Mouse (Mus musculus) limb, embryonic 14.5 days (tissue): ENCODE results near the gene Phf21a. TPM values are rescaled to one million over a fixed set of nuclear protein-coding genes. Genes with fewer than 3 reads are reported as not detected.

ENCODE experiments used
- ATAC-seq: fragments of 200-750 bp; cut with Nextera tagmentation; 2 replicates; pipeline ENCODE4 v1.8.0; 2017; ENCODE audit warnings: low read depth, moderate number of reproducible peaks, moderate TSS enrichment; ENCODE audit not compliant: low FRiP score
- DNase-seq: peaks from one replicate; pipeline ENCODE4 v3.0.0-alpha.2; 2015; ENCODE audit warnings: low spot score
- H3K27ac ChIP-seq: fragments of 300-500 bp; sonication (generic); replicated peaks from 2 replicates; pipeline ENCODE4 v1.5.1; 2014; ENCODE audit warnings: low read depth, mild to moderate bottlenecking, low read length, moderate library complexity, mixed read lengths
- H3K27me3 ChIP-seq: fragments of 300-500 bp; sonication (generic); 2 replicates; pipeline ENCODE4 v1.6.1; 2014; ENCODE audit warnings: low read length, mixed read lengths; ENCODE audit not compliant: control insufficient read depth, insufficient read depth
- H3K36me3 ChIP-seq: fragments of 300-500 bp; sonication (generic); 2 replicates; pipeline ENCODE4 v1.6.1; 2014; ENCODE audit warnings: mild to moderate bottlenecking, low read length, moderate library complexity, mixed read lengths; ENCODE audit not compliant: control insufficient read depth, insufficient read depth
- H3K4me1 ChIP-seq: fragments of 300-500 bp; sonication (generic); 2 replicates; pipeline ENCODE4 v1.6.1; 2014; ENCODE audit warnings: antibody characterized with exemption, low read length, mixed read lengths; ENCODE audit not compliant: control insufficient read depth, insufficient read depth
- H3K4me2 ChIP-seq: fragments of 300-500 bp; sonication (generic); replicated peaks from 2 replicates; pipeline ENCODE4 v1.6.1; 2014; ENCODE audit warnings: low read depth, mild to moderate bottlenecking, low read length, moderate library complexity; ENCODE audit not compliant: severe bottlenecking
- H3K4me3 ChIP-seq: fragments of 300-500 bp; sonication (generic); replicated peaks from 2 replicates; pipeline ENCODE4 v1.5.1; 2014; ENCODE audit warnings: low read length
- H3K9ac ChIP-seq: fragments of 300-500 bp; sonication (generic); 2 replicates; pipeline ENCODE4 v1.6.1; 2014; ENCODE audit warnings: mild to moderate bottlenecking, low read depth, low read length, moderate library complexity; ENCODE audit not compliant: severe bottlenecking
- H3K9me3 ChIP-seq: fragments of 300-500 bp; sonication (generic); 2 replicates; pipeline ENCODE4 v1.6.1; 2016; ENCODE audit warnings: low read length; ENCODE audit not compliant: control insufficient read depth
- POLR2A ChIP-seq: fragments of 200-500 bp; IDR thresholded peaks from 2 replicates; pipeline ENCODE4 v1.8.0; 2012; ENCODE audit warnings: inconsistent platforms, mild to moderate bottlenecking, moderate library complexity, borderline replicate concordance; ENCODE audit not compliant: insufficient read depth, insufficient read length; ENCODE audit errors: extremely low read depth
- WGBS: fragments of 180-500 bp; shearing (Covaris S2); extraction: QIAGEN DNeasy Blood & Tissue Kit; methylation state at CpG from one replicate; pipeline ENCODE4 v1.1.7; 2014; 5-methylcytosine and 5-hydroxymethylcytosine counted together
- polyA plus RNA-seq, 2 experiments: library from polyadenylated mRNA; depleted of rRNA in 1 of 2; stranded (reverse) in 1 of 2; unstranded in 1 of 2; fragments of >200 nt; fragmentation: Nextera tagmentation in 1 of 2; extraction: Ambion mirVana in 1 of 2; gene quantifications; 2 replicates each; pipeline versions ENCODE4 v1.2.1 to v1.2.3; 2012 to 2014

Phf21a gene
- polyA plus RNA-seq, 2 experiments, result 38.2 to 96.0 TPM

GRCm38 (mm10) chr2:92367383-92368029 lies 274.6 kb downstream of the Phf21a start:
- Histone ChIP-seq H3K9ac (no peak overlapping the region), H3K4me1 (peaks cover 27% of the 10 kb centered on the region), H3K36me3 (peaks cover 28% of the 10 kb centered on the region), H3K4me2 (no peak overlapping the region), H3K27ac (no peak overlapping the region), H3K4me3 (no peak overlapping the region), H3K9me3 (no peaks in the 10 kb centered on the region), H3K27me3 (no peaks in the 10 kb centered on the region; the same call in 1 of the 2 replicates)
- ATAC-seq (no peak), DNase-seq (no peak)
- WGBS, result 31% methylated on average over 17 of the region's 20 CpGs
- TF ChIP-seq POLR2A, result no peak

DNA sequence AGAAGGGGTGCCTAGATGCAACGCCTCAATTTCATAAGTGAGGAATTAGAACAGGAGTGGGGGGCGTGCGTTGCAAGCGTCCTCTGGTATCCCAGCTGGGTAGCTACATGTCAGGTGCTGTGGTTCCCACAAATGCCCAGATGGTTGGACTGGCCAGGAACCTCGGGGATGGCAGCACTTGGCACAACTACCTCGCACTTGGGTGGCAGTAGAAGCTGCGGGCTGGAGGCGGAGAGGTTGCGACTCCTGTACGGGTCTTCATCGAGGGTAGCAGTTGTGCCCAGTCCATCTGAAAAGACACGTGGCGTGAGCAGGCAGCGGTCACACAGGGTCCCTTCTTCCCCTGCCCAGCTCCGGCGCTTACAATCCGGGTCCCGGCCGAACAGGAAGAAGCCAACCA lies 277.5 kb downstream of the Phf21a start:
- no peak for TF ChIP-seq POLR2A
- no peaks in the 10 kb centered on the region; the same call in 1 of the 2 replicates for H3K27me3 ChIP-seq
- peak overlapping the region; percentile 45 for H3K4me3 ChIP-seq
- H3K36me3 ChIP-seq, result peaks cover 12% of the 10 kb centered on the region; the same call in 1 of the 2 replicates
- H3K4me2 ChIP-seq, result peak overlapping the region; percentile 90
- ATAC-seq (no peak), DNase-seq (no peak)
- peaks cover 28% of the 10 kb centered on the region for H3K4me1 ChIP-seq
- H3K9me3 ChIP-seq, result no peaks in the 10 kb centered on the region
- no peak overlapping the region for H3K27ac ChIP-seq
- 14% methylated on average over 19 of the region's 19 CpGs for WGBS
- peak overlapping the region; percentile 61 for H3K9ac ChIP-seq

DNA sequence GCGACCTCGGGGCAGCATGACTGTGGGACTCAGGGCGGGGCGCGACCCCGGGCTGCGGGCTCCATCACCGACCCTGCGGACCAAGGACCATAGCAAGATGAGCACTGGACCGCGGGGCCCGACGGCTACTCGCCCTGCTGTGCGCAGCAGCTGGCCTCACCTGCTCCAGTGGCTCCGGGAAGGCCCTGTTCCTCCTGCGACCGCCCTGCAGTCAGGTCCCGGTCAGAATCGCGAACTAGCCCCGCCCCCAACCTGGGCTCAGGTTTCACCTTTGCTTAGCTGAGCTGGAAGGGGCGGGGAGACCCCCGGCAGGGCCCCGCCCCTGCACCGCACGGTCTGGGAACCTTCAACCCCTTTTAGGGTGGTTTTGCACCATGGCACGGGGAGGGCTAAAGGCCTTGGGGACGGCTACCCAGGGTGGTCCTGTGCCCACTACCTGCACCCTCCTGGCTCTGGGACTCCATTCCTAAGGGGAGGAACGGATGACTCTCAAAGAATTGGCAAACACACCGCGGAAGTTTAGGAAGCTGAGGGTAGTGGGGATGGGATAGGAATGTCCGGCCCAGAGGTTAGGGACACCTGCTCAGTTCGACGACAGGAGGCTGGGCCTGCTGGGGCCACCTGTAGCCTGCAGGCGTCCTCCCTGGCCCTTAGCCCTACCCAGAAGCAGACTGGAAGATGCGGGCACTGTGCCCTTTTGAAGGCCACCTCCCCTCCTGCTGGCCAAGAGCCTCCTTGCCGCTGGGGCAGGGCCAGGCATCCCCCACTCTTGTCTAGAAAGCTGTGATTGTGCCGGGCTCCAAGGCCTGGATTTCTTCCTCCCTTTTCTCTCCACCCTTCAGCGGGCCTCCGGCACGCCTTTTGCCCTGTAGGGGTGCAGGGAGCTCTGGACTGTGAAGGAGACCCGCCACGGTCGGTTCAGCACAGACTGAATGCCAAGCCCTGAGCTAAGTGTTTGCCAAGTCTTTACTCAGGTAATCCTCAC lies 278.2 kb downstream of the Phf21a start:
- WGBS, result 4% methylated on average over 43 of the region's 45 CpGs
- Histone ChIP-seq H3K4me2 (peak overlapping the region; percentile 90), H3K4me3 (peak overlapping the region; percentile 45), H3K36me3 (peaks cover 11% of the 10 kb centered on the region; the same call in 1 of the 2 replicates), H3K4me1 (peaks cover 32% of the 10 kb centered on the region), H3K27ac (peak overlapping the region; percentile 58), H3K9me3 (no peaks in the 10 kb centered on the region), H3K9ac (peak overlapping the region; percentile 61), H3K27me3 (no peaks in the 10 kb centered on the region; the same call in 1 of the 2 replicates)
- DNase-seq (peak; percentile 60), ATAC-seq (peak; percentile 19; the same call in 1 of the 2 replicates)
- TF ChIP-seq POLR2A, result no peak

DNA sequence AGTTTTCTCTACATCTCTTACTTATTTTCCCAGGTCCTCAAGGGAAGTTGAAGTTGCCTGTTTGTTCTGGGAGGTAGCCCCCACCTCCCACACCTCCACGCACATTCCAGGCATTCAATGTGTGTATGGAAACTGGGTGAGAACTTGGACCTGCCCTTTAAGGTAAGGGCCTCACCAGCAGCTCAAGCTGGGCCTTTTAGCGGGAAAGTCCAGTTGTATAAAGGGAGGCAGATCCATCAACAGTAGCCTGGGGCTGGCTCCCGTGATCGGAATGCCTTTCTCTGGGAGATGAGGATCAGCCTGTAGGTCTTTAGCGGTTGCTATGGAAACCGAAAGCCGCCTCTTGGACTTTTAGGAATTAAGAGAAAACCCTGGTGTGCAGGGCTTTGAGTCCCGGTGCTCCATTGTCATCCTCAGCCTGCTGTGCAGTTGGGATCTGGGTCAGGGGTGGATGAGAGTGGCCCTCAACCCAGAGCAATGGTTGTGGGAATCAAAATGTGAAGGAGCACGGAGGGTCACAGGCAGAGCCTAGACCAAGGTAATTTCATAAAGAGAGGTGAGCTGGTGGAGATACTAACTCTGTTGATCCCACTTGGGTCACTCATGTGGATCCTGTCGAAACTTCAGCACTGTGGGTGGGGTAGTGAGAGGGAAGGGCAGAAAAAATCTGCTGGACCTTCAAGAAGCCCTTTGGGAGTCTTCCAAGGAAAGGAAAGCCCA lies 279.2 kb downstream of the Phf21a start:
- ATAC-seq (no peak), DNase-seq (no peak)
- Histone ChIP-seq H3K27ac (no peak overlapping the region; the same call in 1 of the 2 replicates), H3K4me2 (no peak overlapping the region; the same call in 1 of the 2 replicates), H3K27me3 (no peaks in the 10 kb centered on the region; the same call in 1 of the 2 replicates), H3K4me3 (no peak overlapping the region), H3K36me3 (0 out of 2 replicates have a peak, but pooled peaks cover under 1% of the 10 kb centered on the region), H3K4me1 (peaks cover 35% of the 10 kb centered on the region), H3K9ac (no peak overlapping the region), H3K9me3 (no peaks in the 10 kb centered on the region)
- 27% methylated on average over 10 of the region's 10 CpGs for WGBS
- no peak for TF ChIP-seq POLR2A
